31 mouse cellular contexts compared by ENCODE assay signal in genomic region chr2:121642934-121643333, GRCm38 (mm10).
DNase-seq lines count a peak whose midpoint lies in the region; ATAC-seq and TF ChIP-seq lines count a peak whose summit lies in the region.
"Had no signal": no experiment of that assay in that cellular context is flagged by ENCODE, and none has a peak within 500 bp of the region (broad histone marks: within the 10 kb centered on the region; RNA-seq: fewer than 3 reads in every experiment).

No protein-coding gene starts in this region.

- no peaks in the 10 kb centered on the region for H3K27me3 ChIP-seq in forebrain, embryonic 12.5 days
- H3K27me3 ChIP-seq in forebrain, embryonic 11.5 days (ENCODE audit: control insufficient read depth, insufficient read depth, low read length): no peaks in the 10 kb centered on the region
- no peaks in the 10 kb centered on the region for H3K27me3 ChIP-seq in lung, embryonic 14.5 days (ENCODE audit: insufficient read depth, low read length)
- H3K27me3 ChIP-seq in forebrain, embryonic 15.5 days: no peaks in the 10 kb centered on the region
- H3K27me3 ChIP-seq in heart, embryonic 12.5 days (replicated peaks): 0 out of 2 replicates have a peak, but pooled peaks cover 3% of the 10 kb centered on the region
- H3K27me3 ChIP-seq: embryonic facial prominence, embryonic 12.5 days; kidney, embryonic 15.5 days; limb, embryonic 13.5 days; midbrain, embryonic 13.5 days had no signal

- no peak for DNase-seq in forebrain, embryonic 11.5 days (ENCODE audit: low spot score)
- peak; percentile 23 for DNase-seq in lung, embryonic 14.5 days
- DNase-seq in lung, postnatal 14 days: no peak
- peak; percentile 90 for DNase-seq in ES-CJ7 (ENCODE audit: low read depth, low spot score)
- DNase-seq in heart, postnatal 4 days: no peak
- DNase-seq: adrenal gland, postnatal 14 days; cerebellum, adult 11-12 months; cerebellum, adult 9-11 months; heart, adult 2 months; heart, postnatal 14 days; kidney, adult 11 months; kidney, postnatal 36 days; lung, postnatal 4 days; right cerebral cortex, postnatal 25 days; spleen, adult 18-20 months; thymus, adult 18-20 months; thymus, postnatal 25 days had no signal

- ATAC-seq in forebrain, embryonic 12.5 days (ENCODE audit: low FRiP score): no peak; the same call in 1 of the 2 replicates
- ATAC-seq in forebrain, embryonic 11.5 days (replicated peaks; ENCODE audit: low FRiP score): no peak; the same call in 1 of the 2 replicates
- peak; percentile 21; the same call in 1 of the 2 replicates for ATAC-seq in lung, embryonic 14.5 days (ENCODE audit: insufficient read depth)
- peak; percentile 53 for ATAC-seq in forebrain, embryonic 15.5 days (replicated peaks)
- no peak for ATAC-seq in heart, embryonic 12.5 days (ENCODE audit: insufficient number of reproducible peaks, low FRiP score)
- ATAC-seq: inflammation-experienced regulatory T-cells, adult 6 months; midbrain, embryonic 13.5 days had no signal

- TF ChIP-seq CTCF in lung, embryonic 14.5 days (IDR thresholded peaks at IDR 0.05; ENCODE audit: low read depth): no peak

- no peak overlapping the region for H3K9ac ChIP-seq in forebrain, embryonic 12.5 days
- H3K9ac ChIP-seq in forebrain, embryonic 11.5 days (ENCODE audit: low read length): no peak overlapping the region
- no peak overlapping the region for H3K9ac ChIP-seq in lung, embryonic 14.5 days
- no peak overlapping the region for H3K9ac ChIP-seq in forebrain, embryonic 15.5 days (replicated peaks)
- H3K9ac ChIP-seq in heart, embryonic 12.5 days: no peak overlapping the region
- H3K9ac ChIP-seq: embryonic facial prominence, embryonic 12.5 days; hindbrain, embryonic 14.5 days; kidney, embryonic 15.5 days; limb, embryonic 13.5 days; midbrain, embryonic 13.5 days had no signal

- H3K27ac ChIP-seq in forebrain, embryonic 12.5 days: no peak overlapping the region; the same call in 1 of the 2 replicates
- H3K27ac ChIP-seq in forebrain, embryonic 11.5 days (ENCODE audit: low read depth, low read length): no peak overlapping the region
- no peak overlapping the region for H3K27ac ChIP-seq in lung, embryonic 14.5 days (ENCODE audit: low read depth)
- no peak overlapping the region for H3K27ac ChIP-seq in forebrain, embryonic 15.5 days (replicated peaks)
- no peak overlapping the region for H3K27ac ChIP-seq in heart, embryonic 12.5 days (ENCODE audit: poor library complexity, severe bottlenecking)
- H3K27ac ChIP-seq: embryonic facial prominence, embryonic 12.5 days; heart, adult 2 months; hindbrain, embryonic 14.5 days; kidney, embryonic 15.5 days; layer of hippocampus, adult 2 months; limb, embryonic 13.5 days; midbrain, embryonic 13.5 days; stomach, postnatal 0 days had no signal

- no peaks in the 10 kb centered on the region for H3K9me3 ChIP-seq in forebrain, embryonic 12.5 days
- H3K9me3 ChIP-seq in forebrain, embryonic 11.5 days (ENCODE audit: control insufficient read depth, low read length): no peaks in the 10 kb centered on the region
- H3K9me3 ChIP-seq in lung, embryonic 14.5 days (ENCODE audit: low read depth, low read length): no peaks in the 10 kb centered on the region
- H3K9me3 ChIP-seq in forebrain, embryonic 15.5 days: no peaks in the 10 kb centered on the region
- H3K9me3 ChIP-seq in heart, embryonic 12.5 days (replicated peaks): no peaks in the 10 kb centered on the region
- H3K9me3 ChIP-seq: embryonic facial prominence, embryonic 12.5 days; G1E; kidney, embryonic 15.5 days; limb, embryonic 13.5 days; megakaryocyte, embryonic 14.5 days; midbrain, embryonic 13.5 days had no signal

- H3K36me3 ChIP-seq in forebrain, embryonic 12.5 days (replicated peaks): no peaks in the 10 kb centered on the region
- H3K36me3 ChIP-seq in forebrain, embryonic 11.5 days (ENCODE audit: control insufficient read depth, insufficient read depth, low read length): no peaks in the 10 kb centered on the region
- no peaks in the 10 kb centered on the region for H3K36me3 ChIP-seq in lung, embryonic 14.5 days (ENCODE audit: insufficient read depth)
- no peaks in the 10 kb centered on the region for H3K36me3 ChIP-seq in forebrain, embryonic 15.5 days
- no peaks in the 10 kb centered on the region for H3K36me3 ChIP-seq in heart, embryonic 12.5 days
- H3K36me3 ChIP-seq: embryonic facial prominence, embryonic 12.5 days; G1E; kidney, embryonic 15.5 days; limb, embryonic 13.5 days; midbrain, embryonic 13.5 days had no signal

- 17% methylated on average over 6 of the region's 6 CpGs for WGBS in forebrain, embryonic 12.5 days
- 22% methylated on average over 6 of the region's 6 CpGs for WGBS in forebrain, embryonic 11.5 days
- WGBS in lung, embryonic 14.5 days: 26% methylated on average over 6 of the region's 6 CpGs
- WGBS in forebrain, embryonic 15.5 days: 6% methylated on average over 6 of the region's 6 CpGs
- 51% methylated on average over 6 of the region's 6 CpGs for WGBS in heart, embryonic 12.5 days

- H3K4me3 ChIP-seq in forebrain, embryonic 12.5 days (replicated peaks): no peak overlapping the region
- no peak overlapping the region for H3K4me3 ChIP-seq in forebrain, embryonic 11.5 days (ENCODE audit: low read depth, low read length)
- H3K4me3 ChIP-seq in lung, embryonic 14.5 days (ENCODE audit: low read depth, low read length): no peak overlapping the region
- H3K4me3 ChIP-seq in forebrain, embryonic 15.5 days: no peak overlapping the region
- H3K4me3 ChIP-seq in heart, embryonic 12.5 days: no peak overlapping the region
- H3K4me3 ChIP-seq: embryonic facial prominence, embryonic 12.5 days; heart, adult 2 months; kidney, embryonic 15.5 days; layer of hippocampus, adult 2 months; limb, embryonic 13.5 days; megakaryocyte, embryonic 14.5 days; midbrain, embryonic 13.5 days had no signal

- H3K4me2 ChIP-seq in forebrain, embryonic 12.5 days: peak overlapping the region; percentile 26
- H3K4me2 ChIP-seq in forebrain, embryonic 11.5 days (ENCODE audit: low read depth, low read length, severe bottlenecking): no peak overlapping the region
- H3K4me2 ChIP-seq in lung, embryonic 14.5 days: no peak overlapping the region
- no peak overlapping the region for H3K4me2 ChIP-seq in forebrain, embryonic 15.5 days (replicated peaks)
- H3K4me2 ChIP-seq in heart, embryonic 12.5 days: no peak overlapping the region
- H3K4me2 ChIP-seq: embryonic facial prominence, embryonic 12.5 days; hindbrain, embryonic 14.5 days; kidney, embryonic 15.5 days; limb, embryonic 13.5 days; liver, embryonic 11.5 days; midbrain, embryonic 13.5 days had no signal

- peaks cover 20% of the 10 kb centered on the region for H3K4me1 ChIP-seq in forebrain, embryonic 12.5 days
- H3K4me1 ChIP-seq in forebrain, embryonic 11.5 days (replicated peaks; ENCODE audit: control insufficient read depth, insufficient read depth, low read length): no peaks in the 10 kb centered on the region; the same call in 1 of the 2 replicates
- H3K4me1 ChIP-seq in lung, embryonic 14.5 days (ENCODE audit: insufficient read depth): no peaks in the 10 kb centered on the region
- H3K4me1 ChIP-seq in forebrain, embryonic 15.5 days: peaks cover 30% of the 10 kb centered on the region
- H3K4me1 ChIP-seq in heart, embryonic 12.5 days (replicated peaks): no peaks in the 10 kb centered on the region
- H3K4me1 ChIP-seq: embryonic facial prominence, embryonic 12.5 days had no signal

Comparison
In these comparisons a context has a peak if more than half of its experiments do, and no peak if none do; other contexts are left out.
1. ATAC-seq: peak in lung, embryonic 14.5 days (single experiment) and forebrain, embryonic 15.5 days (single experiment); none in forebrain, embryonic 12.5 days (single experiment), forebrain, embryonic 11.5 days (single experiment) and heart, embryonic 12.5 days (single experiment).
2. DNase-seq: peak in lung, embryonic 14.5 days (single experiment) and ES-CJ7 (single experiment); none in forebrain, embryonic 11.5 days (single experiment), lung, postnatal 14 days (single experiment) and heart, postnatal 4 days (single experiment).